8 mouse cellular contexts compared by ENCODE assay signal in the genomic region with DNA sequence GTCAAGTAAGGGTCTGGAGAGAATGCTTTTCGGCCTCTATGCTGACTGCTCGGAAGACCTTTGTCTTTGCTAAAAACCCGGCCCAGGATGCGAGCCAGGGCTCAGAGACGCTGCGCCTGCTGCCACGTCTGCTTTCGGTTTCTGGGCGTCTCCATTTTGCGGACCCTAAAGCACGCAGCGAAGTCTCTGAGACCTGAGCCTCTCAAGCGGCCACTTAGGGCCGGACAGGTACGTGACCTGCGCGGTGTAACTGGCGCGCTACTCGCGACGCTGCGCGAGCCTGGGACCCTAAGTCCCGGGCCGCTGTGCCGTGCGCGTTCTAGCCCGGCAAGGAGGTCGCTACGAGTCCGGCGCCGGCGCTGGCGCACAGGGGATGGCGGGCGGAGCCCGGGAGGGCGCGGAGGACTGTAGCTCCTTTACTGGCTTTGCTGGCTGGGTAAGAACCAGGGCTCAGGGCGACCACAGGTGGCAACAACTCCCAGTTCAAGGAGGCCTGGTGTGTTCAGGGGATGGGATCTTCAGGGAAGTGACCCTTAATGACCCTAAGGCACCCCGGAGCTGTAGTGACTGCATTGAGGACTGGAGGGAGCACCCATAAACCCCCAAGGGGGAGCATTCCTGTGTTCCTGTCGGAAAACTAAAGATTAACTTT. TPM values are rescaled to one million over a fixed set of nuclear protein-coding genes. Genes with fewer than 3 reads are reported as not detected.
DNase-seq lines count a peak whose midpoint lies in the region; ATAC-seq and TF ChIP-seq lines count a peak whose summit lies in the region.

A gene (plus strand): TSS at position 144 of the 652 bp plus-strand sequence.

- H3K27me3 ChIP-seq in hindbrain, embryonic 15.5 days = no peaks in the 10 kb centered on the region

- intact Hi-C loops in gastrocnemius, adult 2 months (cut with DNase I) = loop anchor here (2.0 to 5.0 kb wide), 3 partner anchors 36 to 289 kb away; a partner anchor contains a TSS
- intact Hi-C loops in left cerebral cortex, postnatal 14 days (cut with DNase I) = loop anchor here (2.0 kb wide), 1 partner anchor 25 kb away; no protein-coding TSS in a partner anchor

- ATAC-seq in hindbrain, embryonic 15.5 days (ENCODE audit: low FRiP score, low read depth) = peak; percentile 84
- ATAC-seq in megakaryocyte progenitor cell, adult 5-6 weeks (replicated peaks; ENCODE audit: poor library complexity) = peak; percentile 33

- TF ChIP-seq CTCF in gastrocnemius, adult 2 months (IDR thresholded peaks at IDR 0.05) = no peak

- peak within 1 kb of the TSS; percentile 75 for H3K9ac ChIP-seq in hindbrain, embryonic 15.5 days

- peak within 1 kb of the TSS; percentile 96 for H3K27ac ChIP-seq in gastrocnemius, adult 2 months
- peak within 1 kb of the TSS; percentile 89 for H3K27ac ChIP-seq in hindbrain, embryonic 15.5 days (replicated peaks)

- no peaks in the 10 kb centered on the region for H3K9me3 ChIP-seq in hindbrain, embryonic 15.5 days

- WGBS in hindbrain, embryonic 15.5 days = under 1% methylated on average over 45 of the region's 45 CpGs

- H3K36me3 ChIP-seq in hindbrain, embryonic 15.5 days = no peaks in the 10 kb centered on the region

- peak within 1 kb of the TSS; percentile 60 for H3K4me2 ChIP-seq in hindbrain, embryonic 15.5 days

- peak within 1 kb of the TSS; percentile 88 for H3K4me3 ChIP-seq in gastrocnemius, adult 2 months
- peak within 1 kb of the TSS; percentile 70 for H3K4me3 ChIP-seq in hindbrain, embryonic 15.5 days

- peak; percentile 77 for DNase-seq in ZHBTc4 (ENCODE audit: low read depth, low spot score)
- peak; percentile 73 to 79 for DNase-seq in cerebellum, postnatal 25 days
- peak; percentile 88 for DNase-seq in gastrocnemius, adult 2 months
- DNase-seq in left cerebral cortex, postnatal 14 days (ENCODE audit: low spot score in 2 of 2) = peak; percentile 38 to 48
- DNase-seq in right cerebral cortex, postnatal 25 days = peak; percentile 60
- DNase-seq in urinary bladder, postnatal 36 days (ENCODE audit: low spot score in 2 of 2) = peak; percentile 67 to 79

- peaks cover 18% of the 10 kb centered on the region for H3K4me1 ChIP-seq in hindbrain, embryonic 15.5 days (replicated peaks)

RNA-seq across cellular contexts. Expression of the gene that starts here (rescaled TPM):
- 10 to 100 TPM; 38.8 to 58.6 TPM for total RNA-seq in gastrocnemius, adult 2 months (2021)
- 17.2 and 17.3 TPM in 2 replicates for polyA plus RNA-seq in hindbrain, embryonic 15.5 days (2015; fragmentation: Nextera tagmentation; extraction: Ambion mirVana)
- 10 to 100 TPM; 24.0 to 24.5 TPM for total RNA-seq in left cerebral cortex, postnatal 14 days (2021)
- 60.9 and 71.6 TPM in 2 replicates for total RNA-seq in megakaryocyte progenitor cell, adult 5-6 weeks (2015)
- total RNA-seq in megakaryocyte progenitor cell, adult 5-6 weeks (2017) = 87.5 and 121 TPM in 2 replicates

Comparison
In these comparisons a context has a peak if more than half of its experiments do, and no peak if none do; other contexts are left out.
1. Peak in every context shown above with its lines: DNase-seq, ATAC-seq, H3K4me3 ChIP-seq and H3K27ac ChIP-seq.